Mouse (Mus musculus): ENCODE results near the gene Tex2. TPM values are rescaled to one million over a fixed set of nuclear protein-coding genes. Genes with fewer than 3 reads are reported as not detected.

The Tex2 gene
- polyA plus RNA-seq, 1 experiment from 2014 or later = 12.2 TPM

DNA sequence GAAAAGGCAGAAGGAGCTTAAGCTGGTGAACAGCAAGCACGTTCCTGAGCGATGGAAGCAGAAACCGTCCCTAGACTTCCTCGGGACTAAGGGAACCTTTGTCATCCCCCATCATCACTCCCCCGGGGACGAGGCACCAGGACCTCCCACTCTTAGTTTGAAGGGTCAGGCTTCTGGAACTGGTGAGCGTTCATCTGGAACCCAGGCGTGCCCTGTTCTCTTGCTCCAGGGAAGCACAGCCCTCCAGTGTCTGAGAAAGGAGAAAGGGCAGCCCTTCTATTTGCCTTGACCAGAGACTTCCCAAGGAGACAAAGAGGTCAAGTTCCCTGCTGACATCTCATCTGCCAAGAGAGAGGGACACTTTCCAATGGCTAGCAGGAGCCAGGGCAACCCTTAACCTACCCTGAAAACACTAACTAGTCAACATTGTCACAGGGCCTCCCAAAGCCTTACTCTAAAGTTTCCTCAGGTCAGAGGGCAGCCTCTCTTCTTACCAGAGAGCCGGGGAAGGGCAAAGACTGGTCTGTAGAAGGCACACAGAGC, 80.9 kb downstream of the Tex2 start:
- Histone ChIP-seq H3K9ac (ENCODE audit: low read length) (no peak overlapping the region), H3K36me3 (ENCODE audit: control insufficient read depth, insufficient read depth, low read length) (no peaks in the 10 kb centered on the region), H3K27ac (ENCODE audit: low read depth, low read length) (no peak overlapping the region), H3K27me3 (ENCODE audit: control insufficient read depth, insufficient read depth, low read length) (no peaks in the 10 kb centered on the region), H3K4me1 (ENCODE audit: control insufficient read depth, insufficient read depth, low read length) (no peaks in the 10 kb centered on the region; the same call in 1 of the 2 replicates), H3K4me2 (ENCODE audit: low read depth) (no peak overlapping the region), H3K9me3 (ENCODE audit: control insufficient read depth, low read length) (no peaks in the 10 kb centered on the region), H3K4me3 (ENCODE audit: low read depth, low read length) (no peak overlapping the region)
- DNase-seq (ENCODE audit: low spot score) (no peak), ATAC-seq (ENCODE audit: insufficient read depth, low FRiP score, low TSS enrichment) (no peak)
- 73% methylated on average over 9 of the region's 9 CpGs for WGBS

- Histone ChIP-seq H3K27ac (ENCODE audit: low read depth, low read length) (no peak overlapping the region), H3K27me3 (ENCODE audit: control insufficient read depth, insufficient read depth, low read length) (no peaks in the 10 kb centered on the region), H3K4me3 (ENCODE audit: low read depth, low read length) (no peak overlapping the region), H3K9ac (ENCODE audit: low read length) (no peak overlapping the region), H3K9me3 (ENCODE audit: control insufficient read depth, low read length) (no peaks in the 10 kb centered on the region), H3K36me3 (ENCODE audit: control insufficient read depth, insufficient read depth, low read length) (no peaks in the 10 kb centered on the region), H3K4me2 (ENCODE audit: low read depth) (no peak overlapping the region), H3K4me1 (ENCODE audit: control insufficient read depth, insufficient read depth, low read length) (no peaks in the 10 kb centered on the region; the same call in 1 of the 2 replicates)
- ATAC-seq (ENCODE audit: insufficient read depth, low FRiP score, low TSS enrichment) (no peak), DNase-seq (ENCODE audit: low spot score) (no peak)
- WGBS = 76% methylated on average over 5 of the region's 5 CpGs
These were observed 83.4 kb downstream of the Tex2 start for GRCm38 (mm10) chr11:106529786-106530185.

- WGBS = 85% methylated on average over 4 of the region's 4 CpGs
- Histone ChIP-seq H3K9me3 (ENCODE audit: control insufficient read depth, low read length) (no peaks in the 10 kb centered on the region), H3K27ac (ENCODE audit: low read depth, low read length) (no peak overlapping the region), H3K36me3 (ENCODE audit: control insufficient read depth, insufficient read depth, low read length) (no peaks in the 10 kb centered on the region), H3K4me3 (ENCODE audit: low read depth, low read length) (no peak overlapping the region), H3K4me1 (ENCODE audit: control insufficient read depth, insufficient read depth, low read length) (no peaks in the 10 kb centered on the region; the same call in 1 of the 2 replicates), H3K9ac (ENCODE audit: low read length) (no peak overlapping the region), H3K27me3 (ENCODE audit: control insufficient read depth, insufficient read depth, low read length) (no peaks in the 10 kb centered on the region), H3K4me2 (ENCODE audit: low read depth) (no peak overlapping the region)
- DNase-seq (ENCODE audit: low spot score) (no peak), ATAC-seq (ENCODE audit: insufficient read depth, low FRiP score, low TSS enrichment) (no peak)
These were observed 84.1 kb downstream of the Tex2 start for GRCm38 (mm10) chr11:106529113-106529512.

DNA sequence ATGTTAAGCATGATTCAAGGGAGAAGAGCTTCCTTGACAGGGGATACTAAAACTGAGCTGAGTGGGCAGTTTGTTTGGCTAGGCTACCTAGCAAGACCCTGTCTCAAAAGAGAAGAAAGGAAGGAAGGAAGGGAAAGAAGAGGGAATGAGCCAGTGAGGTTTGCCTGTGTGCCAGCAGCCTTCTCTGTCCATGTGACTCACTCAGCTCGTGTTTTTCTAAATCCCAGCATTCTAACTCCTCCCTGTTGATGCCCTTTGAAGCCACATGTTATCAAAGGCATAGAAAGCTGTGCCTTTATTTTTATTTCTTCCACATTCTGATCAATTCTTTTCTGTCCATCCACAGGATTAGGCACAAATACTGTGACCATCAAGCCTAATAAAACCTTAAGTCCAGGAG, 85.3 kb downstream of the Tex2 start:
- no peaks in the 10 kb centered on the region; the same call in 1 of the 2 replicates for H3K4me1 ChIP-seq (ENCODE audit: control insufficient read depth, insufficient read depth, low read length)
- H3K9ac ChIP-seq (ENCODE audit: low read length) = no peak overlapping the region
- no peak overlapping the region for H3K4me2 ChIP-seq (ENCODE audit: low read depth)
- 36% methylated on average over 1 of the region's 1 CpGs for WGBS
- H3K36me3 ChIP-seq (ENCODE audit: control insufficient read depth, insufficient read depth, low read length) = no peaks in the 10 kb centered on the region
- no peaks in the 10 kb centered on the region for H3K9me3 ChIP-seq (ENCODE audit: control insufficient read depth, low read length)
- DNase-seq (ENCODE audit: low spot score) (no peak), ATAC-seq (ENCODE audit: insufficient read depth, low FRiP score, low TSS enrichment) (no peak)
- no peak overlapping the region for H3K4me3 ChIP-seq (ENCODE audit: low read depth, low read length)
- no peak overlapping the region for H3K27ac ChIP-seq (ENCODE audit: low read depth, low read length)
- no peaks in the 10 kb centered on the region for H3K27me3 ChIP-seq (ENCODE audit: control insufficient read depth, insufficient read depth, low read length)

DNA sequence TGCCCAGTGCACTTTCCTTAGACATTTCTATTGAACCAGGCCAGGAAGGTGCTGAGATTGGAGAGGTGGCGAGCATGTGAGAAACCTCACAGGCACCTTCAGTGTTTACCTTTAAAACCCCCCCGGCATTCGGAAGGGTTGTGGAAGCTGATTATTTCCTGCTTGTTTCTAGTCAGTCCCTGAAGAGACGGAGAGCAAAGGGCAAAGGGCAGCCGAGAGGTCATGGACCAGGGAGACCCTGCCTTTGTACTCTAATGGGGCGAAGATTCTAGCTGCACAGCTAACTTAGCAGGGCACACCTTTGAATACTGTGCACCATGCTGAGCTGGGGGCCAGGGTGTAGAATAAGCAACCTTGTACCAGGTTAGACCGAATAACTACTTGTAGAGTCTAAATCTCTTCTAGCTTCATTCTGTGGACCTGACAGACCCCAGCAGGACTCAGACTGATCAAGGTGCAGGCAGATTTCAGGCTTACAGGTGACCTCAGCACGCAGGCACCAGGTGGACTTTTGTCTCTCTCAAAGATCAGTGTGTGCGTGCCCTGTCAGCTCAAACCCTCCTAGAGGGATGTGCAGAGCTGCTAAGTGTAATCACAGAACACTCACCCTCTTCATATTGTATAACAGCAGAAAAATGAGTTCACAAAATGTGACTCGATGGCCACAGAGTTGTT, 85.9 kb downstream of the Tex2 start:
- no peak overlapping the region for H3K27ac ChIP-seq (ENCODE audit: low read depth, low read length)
- ATAC-seq (ENCODE audit: insufficient read depth, low FRiP score, low TSS enrichment) (no peak), DNase-seq (ENCODE audit: low spot score) (no peak)
- no peaks in the 10 kb centered on the region; the same call in 1 of the 2 replicates for H3K4me1 ChIP-seq (ENCODE audit: control insufficient read depth, insufficient read depth, low read length)
- 36% methylated on average over 10 of the region's 10 CpGs for WGBS
- no peak overlapping the region for H3K9ac ChIP-seq (ENCODE audit: low read length)
- H3K9me3 ChIP-seq (ENCODE audit: control insufficient read depth, low read length) = no peaks in the 10 kb centered on the region
- H3K4me2 ChIP-seq (ENCODE audit: low read depth) = no peak overlapping the region
- H3K4me3 ChIP-seq (ENCODE audit: low read depth, low read length) = no peak overlapping the region
- no peaks in the 10 kb centered on the region for H3K36me3 ChIP-seq (ENCODE audit: control insufficient read depth, insufficient read depth, low read length)
- no peaks in the 10 kb centered on the region for H3K27me3 ChIP-seq (ENCODE audit: control insufficient read depth, insufficient read depth, low read length)

GRCm38 (mm10) chr11:106522538-106522937, 90.7 kb downstream of the Tex2 start:
- H3K4me1 ChIP-seq (ENCODE audit: control insufficient read depth, insufficient read depth, low read length) = peaks cover 3% of the 10 kb centered on the region; the same call in 1 of the 2 replicates
- H3K36me3 ChIP-seq (ENCODE audit: control insufficient read depth, insufficient read depth, low read length) = no peaks in the 10 kb centered on the region
- no peak overlapping the region for H3K9ac ChIP-seq (ENCODE audit: low read length)
- no peaks in the 10 kb centered on the region for H3K9me3 ChIP-seq (ENCODE audit: control insufficient read depth, low read length)
- ATAC-seq (ENCODE audit: insufficient read depth, low FRiP score, low TSS enrichment) (no peak), DNase-seq (ENCODE audit: low spot score) (no peak)
- no peak overlapping the region for H3K4me2 ChIP-seq (ENCODE audit: low read depth)
- H3K27ac ChIP-seq (ENCODE audit: low read depth, low read length) = no peak overlapping the region
- H3K27me3 ChIP-seq (ENCODE audit: control insufficient read depth, insufficient read depth, low read length) = no peaks in the 10 kb centered on the region
- WGBS = 57% methylated on average over 3 of the region's 3 CpGs
- no peak overlapping the region for H3K4me3 ChIP-seq (ENCODE audit: low read depth, low read length)

DNA sequence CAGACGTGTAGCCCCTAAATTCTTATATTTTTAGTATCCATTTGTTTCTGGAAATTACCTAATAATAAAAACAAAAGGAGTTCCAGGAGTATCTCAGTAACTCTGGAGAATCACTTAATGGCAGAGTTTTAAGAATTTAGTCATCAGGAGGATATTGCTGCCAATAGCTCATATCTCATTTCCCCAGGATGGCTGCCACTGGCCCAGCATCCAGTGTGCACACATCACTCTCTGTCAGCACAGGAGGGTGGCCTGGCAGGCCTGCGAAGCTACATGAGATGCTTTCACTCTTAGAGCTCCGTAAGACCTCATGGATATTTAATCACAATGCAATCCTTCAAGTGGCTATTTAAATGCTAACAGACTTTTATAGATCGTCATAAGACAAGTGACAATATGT, 91.6 kb downstream of the Tex2 start:
- ATAC-seq (ENCODE audit: insufficient read depth, low FRiP score, low TSS enrichment) (no peak), DNase-seq (ENCODE audit: low spot score) (no peak)
- H3K9ac ChIP-seq (ENCODE audit: low read length) = no peak overlapping the region
- H3K4me3 ChIP-seq (ENCODE audit: low read depth, low read length) = no peak overlapping the region
- H3K36me3 ChIP-seq (ENCODE audit: control insufficient read depth, insufficient read depth, low read length) = no peaks in the 10 kb centered on the region
- H3K27me3 ChIP-seq (ENCODE audit: control insufficient read depth, insufficient read depth, low read length) = no peaks in the 10 kb centered on the region
- H3K4me1 ChIP-seq (ENCODE audit: control insufficient read depth, insufficient read depth, low read length) = peaks cover 3% of the 10 kb centered on the region; the same call in 1 of the 2 replicates
- no peak overlapping the region for H3K4me2 ChIP-seq (ENCODE audit: low read depth)
- 46% methylated on average over 4 of the region's 4 CpGs for WGBS
- no peak overlapping the region for H3K27ac ChIP-seq (ENCODE audit: low read depth, low read length)
- H3K9me3 ChIP-seq (ENCODE audit: control insufficient read depth, low read length) = no peaks in the 10 kb centered on the region

- DNase-seq (ENCODE audit: low spot score) (no peak), ATAC-seq (ENCODE audit: insufficient read depth, low FRiP score, low TSS enrichment) (no peak)
- Histone ChIP-seq H3K9ac (ENCODE audit: low read length) (no peak overlapping the region; the same call in 1 of the 2 replicates), H3K9me3 (ENCODE audit: control insufficient read depth, low read length) (no peaks in the 10 kb centered on the region), H3K36me3 (ENCODE audit: control insufficient read depth, insufficient read depth, low read length) (no peaks in the 10 kb centered on the region), H3K4me2 (ENCODE audit: low read depth) (no peak overlapping the region), H3K4me1 (ENCODE audit: control insufficient read depth, insufficient read depth, low read length) (peaks cover 3% of the 10 kb centered on the region; the same call in 1 of the 2 replicates), H3K4me3 (ENCODE audit: low read depth, low read length) (no peak overlapping the region), H3K27me3 (ENCODE audit: control insufficient read depth, insufficient read depth, low read length) (no peaks in the 10 kb centered on the region), H3K27ac (ENCODE audit: low read depth, low read length) (no peak overlapping the region)
- WGBS = 26% methylated on average over 3 of the region's 3 CpGs
These were observed 92.8 kb downstream of the Tex2 start for GRCm38 (mm10) chr11:106520404-106520803.

DNA sequence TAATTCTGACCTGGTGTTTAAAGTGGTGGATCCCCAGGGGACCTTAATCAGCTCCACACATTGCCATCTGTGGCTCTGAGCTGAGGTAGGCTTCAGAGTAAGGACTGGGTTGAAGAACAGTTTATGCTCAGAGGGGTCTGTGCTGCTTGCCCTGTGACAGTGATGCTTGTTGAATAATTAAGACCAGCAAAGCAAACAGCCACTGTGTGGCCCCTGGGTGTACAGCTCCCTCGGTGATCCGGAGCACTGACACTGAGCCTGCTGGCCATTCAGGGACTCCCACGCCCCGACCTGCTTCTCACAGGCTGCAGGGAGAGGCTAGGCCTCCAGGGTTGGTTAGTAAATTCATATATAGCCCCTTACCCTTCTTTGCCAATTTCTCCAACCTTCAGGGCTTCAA, 93.7 kb downstream of the Tex2 start:
- Histone ChIP-seq H3K27ac (ENCODE audit: low read depth, low read length) (no peak overlapping the region), H3K9me3 (ENCODE audit: control insufficient read depth, low read length) (no peaks in the 10 kb centered on the region), H3K4me3 (ENCODE audit: low read depth, low read length) (no peak overlapping the region), H3K4me1 (ENCODE audit: control insufficient read depth, insufficient read depth, low read length) (peaks cover 5% of the 10 kb centered on the region; the same call in 1 of the 2 replicates), H3K4me2 (ENCODE audit: low read depth) (no peak overlapping the region), H3K36me3 (ENCODE audit: control insufficient read depth, insufficient read depth, low read length) (no peaks in the 10 kb centered on the region), H3K27me3 (ENCODE audit: control insufficient read depth, insufficient read depth, low read length) (no peaks in the 10 kb centered on the region), H3K9ac (ENCODE audit: low read length) (no peak overlapping the region)
- DNase-seq (ENCODE audit: low spot score) = no peak
- WGBS = 49% methylated on average over 4 of the region's 4 CpGs
- ATAC-seq (ENCODE audit: insufficient read depth, low FRiP score, low TSS enrichment) = no peak

All from neural tube, embryonic 11.5 days (tissue).